Mouse (Mus musculus): ENCODE measurements at regions not wholly inside any gene's neighbourhood (a gene's known extent, or its start where the extent isn't known, plus 50 kb on each side); places are given as distances from the start of the nearest gene placed in this dataset.

DNA sequence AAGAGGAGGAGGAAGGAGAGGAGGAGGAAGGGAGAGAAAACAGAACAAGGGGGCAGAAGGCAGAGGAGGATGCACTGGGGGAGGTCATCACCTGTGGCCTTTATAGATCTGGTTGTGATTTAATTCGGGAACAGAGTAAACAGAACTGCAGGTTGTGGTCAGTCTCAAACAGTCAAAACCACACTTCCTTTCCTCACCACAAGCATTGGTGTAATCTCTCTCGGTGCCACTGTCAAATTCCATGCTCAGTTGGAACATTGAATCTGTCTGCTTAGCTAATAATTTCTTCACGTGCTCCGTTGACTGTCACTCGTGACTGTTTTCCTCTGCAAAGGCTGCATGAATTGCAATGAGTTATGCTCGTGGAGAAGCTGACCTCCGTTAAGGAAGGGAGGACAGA lies 143.6 kb upstream of the Chrm3 start:
- TF ChIP-seq MAFK (IDR thresholded peaks at IDR 0.05; ENCODE audit: borderline replicate concordance, low read depth, low read length), result no peak
- TF ChIP-seq ZC3H11A (IDR thresholded peaks at IDR 0.05; ENCODE audit: low read depth, low read length), result no peak
- no peak for TF ChIP-seq POLR2A (IDR thresholded peaks at IDR 0.05; ENCODE audit: control insufficient read depth in 1 of 2, insufficient read depth in 1 of 2, low read depth in 1 of 2, low read length in 2 of 2, poor library complexity in 1 of 2)
- no peak for TF ChIP-seq CTCF (IDR thresholded peaks at IDR 0.05 in 2 of 3, conservative IDR thresholded peaks at IDR 0.05 in 1 of 3; ENCODE audit: control insufficient read depth in 1 of 3, insufficient read depth in 1 of 3, low read depth in 2 of 3, low read length in 3 of 3, poor library complexity in 1 of 3, severe bottlenecking in 1 of 3)
- TF ChIP-seq POLR2AphosphoS2 (IDR thresholded peaks at IDR 0.05; ENCODE audit: low read length), result no peak
- TF ChIP-seq MYC (IDR thresholded peaks at IDR 0.05; ENCODE audit: low read depth, low read length), result no peak
- no peak for TF ChIP-seq MAZ (IDR thresholded peaks at IDR 0.05; ENCODE audit: low read depth, low read length)
- no peak for TF ChIP-seq MEF2A (IDR thresholded peaks at IDR 0.05; ENCODE audit: extremely low read depth, insufficient replicate concordance, low read depth, low read length, poor library complexity, severe bottlenecking)
- no peak for TF ChIP-seq TCF12 (IDR thresholded peaks at IDR 0.05; ENCODE audit: low read depth, low read length)
- TF ChIP-seq RCOR1 (IDR thresholded peaks at IDR 0.05; ENCODE audit: low read depth, low read length), result no peak

All from MEL (cell line).